Mouse (Mus musculus) small intestine, adult 2 months (tissue): ENCODE results near the gene Ccl2.

ENCODE experiments used
- CTCF ChIP-seq: fragments of 200-500 bp; IDR thresholded peaks from 2 replicates; pipeline ENCODE4 v1.5.1; 2012; ENCODE audit warnings: low read depth, mild to moderate bottlenecking, control low read depth, inconsistent platforms, low read length, moderate library complexity, mixed read lengths; ENCODE audit not compliant: insufficient replicate concordance, insufficient read length; ENCODE audit errors: extremely low read depth
- POLR2A ChIP-seq: fragments of 200-500 bp; IDR thresholded peaks from 2 replicates; pipeline ENCODE4 v1.6.1; 2012; ENCODE audit warnings: low read depth, mild to moderate bottlenecking, control low read depth, inconsistent platforms, low read length, moderate library complexity

- TF ChIP-seq CTCF (no peak), POLR2A (no peak)
Observed at GRCm38 (mm10) chr11:82030171-82030570, 5.2 kb upstream of the Ccl2 start.
